Mouse (Mus musculus) small intestine, adult 2 months (tissue): Measurements from ENCODE around the gene Cic. TPM values are rescaled to one million over a fixed set of nuclear protein-coding genes. Genes with fewer than 3 reads are reported as not detected.
"Not testable (repeated sequence)": the region's sequence is repeated elsewhere in the genome, so short reads cannot be mapped to it uniquely, and the experiment has no call there.

Source experiments
- H3K27ac ChIP-seq: fragments of 200-500 bp; 2 replicates; pipeline ENCODE4 v1.5.1; 2012; ENCODE audit warnings: low read depth, low read length, control low read depth, inconsistent platforms; ENCODE audit not compliant: insufficient read depth
- H3K27me3 ChIP-seq: fragments of 200-500 bp; 2 replicates; pipeline ENCODE4 v1.6.1; 2012; ENCODE audit warnings: mild to moderate bottlenecking, moderate library complexity, low read length, inconsistent platforms; ENCODE audit not compliant: control insufficient read depth, insufficient read depth
- H3K36me3 ChIP-seq: fragments of 200-500 bp; 2 replicates; pipeline ENCODE4 v1.6.1; 2012; ENCODE audit warnings: mild to moderate bottlenecking, low read length, control low read depth, inconsistent platforms; ENCODE audit not compliant: control insufficient read depth, insufficient read depth
- H3K4me1 ChIP-seq: fragments of 200-500 bp; 2 replicates; pipeline ENCODE4 v1.6.1; 2012; ENCODE audit warnings: low read length, inconsistent platforms, mixed read lengths; ENCODE audit not compliant: control insufficient read depth, insufficient read depth, insufficient read length
- H3K4me3 ChIP-seq: fragments of 200-500 bp; 2 replicates; pipeline ENCODE4 v1.5.1; 2012; ENCODE audit warnings: low read depth, mild to moderate bottlenecking, control low read depth, inconsistent platforms, low read length, moderate library complexity
- CTCF ChIP-seq: fragments of 200-500 bp; IDR thresholded peaks from 2 replicates; pipeline ENCODE4 v1.5.1; 2012; ENCODE audit warnings: low read depth, mild to moderate bottlenecking, control low read depth, inconsistent platforms, low read length, moderate library complexity, mixed read lengths; ENCODE audit not compliant: insufficient replicate concordance, insufficient read length; ENCODE audit errors: extremely low read depth
- POLR2A ChIP-seq: fragments of 200-500 bp; IDR thresholded peaks from 2 replicates; pipeline ENCODE4 v1.6.1; 2012; ENCODE audit warnings: low read depth, mild to moderate bottlenecking, control low read depth, inconsistent platforms, low read length, moderate library complexity
- WGBS: fragments of 180-500 bp; shearing (Covaris S2); methylation state at CpG from one replicate; pipeline ENCODE4 v1.1.7; 2018; 5-methylcytosine and 5-hydroxymethylcytosine counted together
- polyA plus RNA-seq: library from polyadenylated mRNA; depleted of rRNA; stranded (reverse); fragments of >200 nt; gene quantifications from 2 replicates; pipeline ENCODE4 v1.2.3, GENCODE M21; 2012

Cic gene
- polyA plus RNA-seq, 1 experiment, result 65.6 TPM

DNA sequence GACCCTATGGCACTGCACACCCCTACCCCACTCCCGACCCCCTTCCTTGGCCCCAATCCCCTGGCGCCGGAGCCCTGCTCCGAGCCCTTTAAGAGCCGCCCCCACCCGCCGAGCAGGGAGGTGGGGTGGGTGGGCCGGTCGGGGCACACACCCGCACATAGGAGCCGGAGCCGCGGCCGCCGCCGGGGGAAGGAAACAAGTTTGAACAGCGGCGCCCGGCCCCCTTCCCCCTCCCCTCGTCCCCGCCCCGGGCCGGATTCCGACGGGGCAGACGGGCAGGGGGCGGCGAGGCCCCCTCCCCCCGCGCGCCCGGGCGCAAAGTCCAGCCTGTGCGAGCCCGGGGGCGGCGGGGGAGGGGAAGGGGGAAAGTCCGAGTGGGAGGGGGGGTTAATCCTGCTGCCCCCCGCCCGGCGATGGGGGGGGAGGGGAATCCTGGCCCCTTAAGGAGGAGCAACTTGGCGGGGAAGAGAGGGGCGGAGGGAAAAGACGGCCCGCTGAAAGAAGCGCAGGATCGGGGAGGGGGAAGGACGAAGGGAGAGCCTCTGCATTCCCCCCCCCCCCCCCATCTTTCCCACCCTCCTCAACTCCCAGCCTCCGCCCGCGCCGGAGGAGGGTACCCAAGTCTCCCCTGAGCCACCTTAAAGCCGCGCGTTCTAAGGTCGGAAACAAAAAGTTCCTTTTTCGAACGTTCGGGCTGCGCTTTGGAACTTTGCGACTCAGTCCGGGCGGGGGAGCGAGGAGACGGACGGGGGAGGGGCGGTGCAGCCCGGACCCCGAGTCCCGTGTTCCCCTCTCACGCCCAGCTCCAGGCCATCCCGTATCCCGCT, 18.0 kb upstream of the Cic start:
- 2% methylated on average over 64 of the region's 73 CpGs for WGBS
- H3K4me3 ChIP-seq, result peak overlapping the region; percentile 82
- H3K36me3 ChIP-seq, result peaks cover 11% of the 10 kb centered on the region
- TF ChIP-seq POLR2A (no peak), CTCF (no peak)
- H3K27ac ChIP-seq, result peak overlapping the region; percentile 87
- no peaks in the 10 kb centered on the region for H3K27me3 ChIP-seq
- H3K4me1 ChIP-seq, result peaks cover 14% of the 10 kb centered on the region

DNA sequence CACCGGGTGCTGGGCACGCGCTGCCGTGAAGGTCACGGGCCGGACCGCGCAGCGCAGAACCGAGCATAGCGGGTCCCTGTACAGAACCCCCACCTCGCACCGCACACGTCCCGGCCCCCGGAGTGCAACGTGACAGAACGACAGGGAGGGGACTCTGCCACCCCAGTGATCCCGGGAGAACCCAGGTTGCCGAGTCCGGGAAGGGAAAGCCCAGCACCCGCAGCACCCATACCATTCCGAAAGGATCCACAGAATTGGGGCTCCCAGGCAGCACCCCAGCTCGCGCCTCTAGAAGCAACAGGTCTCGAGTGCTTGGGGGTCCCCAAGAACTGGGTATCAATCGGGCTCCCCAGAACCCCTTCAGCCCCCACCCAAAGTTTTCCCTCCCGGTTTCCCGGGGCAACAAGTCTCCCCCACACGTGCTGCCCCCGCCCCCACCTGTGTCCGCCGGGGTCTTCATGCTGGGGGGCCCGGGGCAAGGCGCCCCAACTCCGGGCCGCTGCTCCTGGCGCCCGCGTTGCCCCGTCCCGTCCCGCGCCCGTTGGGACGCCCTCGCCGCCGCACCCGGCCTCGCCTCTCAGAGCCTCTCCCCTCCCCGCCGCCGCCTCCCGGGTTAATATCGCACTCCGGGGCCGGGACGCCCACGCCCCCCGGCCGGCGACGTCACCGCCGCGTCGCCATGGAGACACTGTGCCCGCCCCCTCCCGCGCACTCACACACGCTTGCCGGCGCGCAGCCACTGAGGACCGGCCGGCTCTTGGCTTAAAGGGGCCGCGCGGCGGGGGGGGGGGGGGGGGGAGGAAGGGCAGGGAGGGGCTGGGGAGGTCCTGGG, 17.1 kb upstream of the Cic start, which contains the start of gene Erf:
Gene Erf, minus strand, starts transcription at position 621 of the 832 bp plus-strand sequence.
- WGBS, result 1% methylated on average over 74 of the region's 81 CpGs
- peak within 1 kb of the TSS; percentile 88 for H3K27ac ChIP-seq
- H3K4me3 ChIP-seq, result peak within 1 kb of the TSS; percentile 82
- peaks cover 3% of the 10 kb centered on the region for H3K36me3 ChIP-seq
- peaks cover 14% of the 10 kb centered on the region for H3K4me1 ChIP-seq
- TF ChIP-seq CTCF (no peak), POLR2A (peak; percentile 87; the same call in 1 of the 2 replicates)
- no peaks in the 10 kb centered on the region for H3K27me3 ChIP-seq

- Histone ChIP-seq H3K27me3 (no peaks in the 10 kb centered on the region), H3K36me3 (no peaks in the 10 kb centered on the region), H3K27ac (peak overlapping the region; percentile 88), H3K4me3 (peak overlapping the region; percentile 59), H3K4me1 (peaks cover 14% of the 10 kb centered on the region)
- TF ChIP-seq POLR2A, result no peak
- no peak for TF ChIP-seq CTCF
- 16% methylated on average over 22 of the region's 22 CpGs for WGBS
Observed at GRCm38 (mm10) chr7:25251071-25251791, 16.3 kb upstream of the Cic start.

DNA sequence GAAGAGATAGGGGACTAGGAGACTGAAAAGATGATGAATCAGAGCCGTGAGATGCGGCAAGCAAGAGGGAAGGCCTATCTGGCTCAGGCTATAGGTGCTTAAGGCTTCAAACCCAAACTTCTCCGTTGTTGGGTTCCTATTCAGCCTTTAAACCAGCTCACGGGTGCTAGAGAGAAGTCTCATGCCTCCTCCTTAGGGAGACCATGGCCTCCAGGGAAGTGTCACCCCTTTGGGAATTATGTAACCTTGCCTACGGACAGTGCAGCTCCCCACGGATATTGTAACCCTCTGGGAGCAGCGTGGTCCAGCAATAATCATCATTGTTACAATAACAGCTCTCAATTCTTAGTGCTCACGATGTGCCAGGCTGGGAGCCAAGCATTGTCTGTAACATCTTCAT, 15.7 kb upstream of the Cic start:
- 62% methylated on average over 8 of the region's 8 CpGs for WGBS

DNA sequence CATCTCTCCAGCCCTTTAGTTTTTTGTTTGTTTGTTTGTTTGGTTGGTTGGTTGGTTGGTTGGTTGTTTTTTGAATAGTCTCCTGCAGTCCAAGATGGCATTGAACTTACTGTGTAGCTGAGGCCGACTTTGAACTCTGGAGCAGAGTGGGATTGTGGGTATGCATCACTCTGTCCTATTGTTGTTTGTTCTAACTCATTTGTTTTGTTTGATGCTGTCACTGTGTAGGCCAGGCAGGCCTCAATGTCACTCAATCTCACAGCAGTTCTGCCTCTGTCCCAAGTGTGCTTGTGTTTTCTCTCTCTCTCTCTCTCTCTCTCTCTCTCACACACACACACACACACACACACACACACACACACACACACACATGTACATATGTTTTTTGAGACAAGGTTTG, 5.6 kb upstream of the Cic start:
- no peaks in the 10 kb centered on the region for H3K27me3 ChIP-seq
- no peak overlapping the region for H3K27ac ChIP-seq
- no peak overlapping the region for H3K4me3 ChIP-seq
- peaks cover under 1% of the 10 kb centered on the region; the same call in 1 of the 2 replicates for H3K4me1 ChIP-seq
- TF ChIP-seq CTCF, result no peak
- TF ChIP-seq POLR2A, result no peak
- WGBS, result 77% methylated on average over 1 of the region's 1 CpGs
- H3K36me3 ChIP-seq, result no peaks in the 10 kb centered on the region

More for the DNA sequence above, 15.7 kb upstream of the Cic start:
- Histone ChIP-seq H3K4me1 (peaks cover 14% of the 10 kb centered on the region), H3K27ac (peak overlapping the region; percentile 88), H3K27me3 (no peaks in the 10 kb centered on the region), H3K36me3 (no peaks in the 10 kb centered on the region), H3K4me3 (no peak overlapping the region)
- TF ChIP-seq POLR2A (no peak), CTCF (no peak)

DNA sequence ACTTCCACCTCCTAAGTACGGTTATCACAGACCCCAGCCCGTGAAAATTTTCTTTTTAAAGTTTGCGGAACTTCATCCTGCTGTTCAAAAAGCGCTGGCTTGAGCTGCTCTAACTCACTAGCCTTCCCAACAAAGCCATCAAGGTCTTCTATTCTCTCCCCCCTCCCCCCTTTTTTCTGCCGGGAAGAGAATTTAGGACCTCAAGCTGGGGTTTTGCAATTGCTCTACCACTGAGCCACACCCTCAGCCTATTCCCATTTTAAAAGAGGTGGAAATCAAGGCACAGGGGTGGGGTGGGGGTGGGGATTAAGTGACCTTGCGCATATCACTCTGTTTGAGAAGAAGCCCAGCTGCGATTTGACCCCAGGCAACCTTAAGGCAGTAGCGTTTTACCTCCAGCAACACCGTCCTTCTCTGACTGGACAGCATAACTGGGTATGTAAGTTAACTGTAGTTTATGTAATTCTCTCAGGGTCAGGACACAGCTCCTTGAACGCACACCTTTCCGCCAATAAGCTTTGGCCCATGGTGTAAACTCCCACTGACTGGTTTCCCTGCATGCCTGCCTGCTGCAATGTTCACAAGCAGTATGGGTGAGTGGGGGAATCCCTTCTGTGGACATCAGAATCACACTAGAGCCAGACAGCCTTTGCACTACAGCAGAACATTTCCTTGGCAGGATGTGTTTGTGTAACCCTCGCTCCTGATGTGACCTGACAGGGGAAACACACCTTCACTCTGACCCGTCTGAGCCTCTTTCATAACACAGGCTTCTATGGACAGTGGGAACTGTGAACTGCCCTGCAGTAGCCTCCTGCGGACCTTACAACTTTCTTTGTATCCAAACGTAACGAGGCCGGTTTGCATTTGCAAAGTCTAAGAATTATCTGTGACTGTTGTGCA, 3.3 kb upstream of the Cic start:
- Histone ChIP-seq H3K27ac (no peak overlapping the region), H3K4me3 (no peak overlapping the region)
- WGBS, result 67% methylated on average over 17 of the region's 17 CpGs

DNA sequence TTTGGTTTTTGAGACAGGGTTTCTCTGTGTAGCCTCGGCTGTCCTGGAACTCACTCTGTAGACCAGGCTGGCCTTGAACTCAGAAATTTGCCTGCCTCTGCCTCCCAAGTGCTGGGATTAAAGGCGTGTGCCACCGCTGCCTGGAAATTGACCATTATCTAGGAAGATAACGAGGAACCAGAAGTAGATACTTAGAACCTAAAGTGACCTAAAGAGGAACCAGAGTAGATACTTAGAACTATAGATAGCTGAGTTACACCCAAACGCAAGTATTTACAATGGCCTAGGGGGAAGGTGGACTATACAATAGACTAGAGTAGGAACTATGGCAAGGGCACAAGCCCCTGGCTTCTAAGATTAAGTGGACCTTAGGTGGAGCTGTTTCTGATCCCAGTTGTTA, 1.8 kb upstream of the Cic start:
- H3K4me1 ChIP-seq, H3K36me3 ChIP-seq, H3K4me3 ChIP-seq, H3K27me3 ChIP-seq, H3K27ac ChIP-seq: not testable (repeated sequence)
- 75% methylated on average over 5 of the region's 5 CpGs for WGBS

More for the DNA sequence above, 3.3 kb upstream of the Cic start:
- TF ChIP-seq POLR2A (no peak), CTCF (no peak)
- no peaks in the 10 kb centered on the region for H3K27me3 ChIP-seq
- H3K4me1 ChIP-seq, result peaks cover 1% of the 10 kb centered on the region; the same call in 1 of the 2 replicates
- no peaks in the 10 kb centered on the region for H3K36me3 ChIP-seq
